ENCODE assay signal across 8 mouse cellular contexts in the genomic region with DNA sequence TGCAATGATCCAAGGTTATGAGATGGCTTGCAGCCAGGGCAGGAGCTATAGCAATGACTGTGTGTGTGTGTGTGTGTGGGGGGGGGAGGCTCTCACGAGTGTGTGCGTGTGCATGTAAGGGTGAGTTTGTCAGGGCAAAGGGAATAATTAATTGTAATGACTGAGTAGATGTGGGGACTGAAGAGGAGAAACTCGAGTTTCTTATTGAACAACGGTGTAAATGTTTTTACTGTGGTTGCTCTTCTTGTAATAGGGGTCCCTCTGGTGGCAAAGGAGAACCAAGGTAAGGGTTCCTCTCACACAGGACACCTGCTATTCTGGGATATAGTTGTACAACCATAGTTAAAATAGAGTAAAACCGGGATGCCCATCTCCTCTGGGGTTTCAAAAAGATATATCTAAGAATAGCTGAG.
A peak's percentile ranks its signal among the peaks of the same experiment; 100 is the strongest.
DNase-seq lines count a peak whose midpoint lies in the region; TF ChIP-seq lines count a peak whose summit lies in the region.

No protein-coding gene starts in this region.

- no peak for TF ChIP-seq EP300 in heart, adult 2 months (IDR thresholded peaks at IDR 0.05; ENCODE audit: insufficient read depth, low read depth, low read length)

- WGBS in heart, adult 2 months = 15% methylated on average over 5 of the region's 5 CpGs

- no peaks in the 10 kb centered on the region for H3K4me1 ChIP-seq in heart, adult 2 months (ENCODE audit: control insufficient read depth, insufficient read depth, low read length)

- H3K36me3 ChIP-seq in heart, adult 2 months (ENCODE audit: control insufficient read depth, insufficient read depth, low read length) = no peaks in the 10 kb centered on the region

- intact Hi-C loops in heart, adult 2 months (cut with DNase I) = loop anchor here (1.0 to 2.0 kb wide), 2 partner anchors 217 to 251 kb away; no protein-coding TSS in a partner anchor

- no peak for TF ChIP-seq POLR2A in heart, adult 2 months (IDR thresholded peaks at IDR 0.05; ENCODE audit: insufficient read depth, low read depth, low read length)

- peak; percentile 78 for TF ChIP-seq CTCF in heart, adult 2 months (IDR thresholded peaks at IDR 0.05)

- no peak overlapping the region for H3K27ac ChIP-seq in heart, adult 2 months

- no peaks in the 10 kb centered on the region for H3K79me2 ChIP-seq in heart, adult 2 months (replicated peaks; ENCODE audit: control insufficient read depth, insufficient read depth, low read length)

- H3K4me3 ChIP-seq in heart, adult 2 months = no peak overlapping the region

- no peak for DNase-seq in heart, adult 2 months
- no peak for DNase-seq in heart, adult 11 months
- DNase-seq in 3T3-L1 (ENCODE audit: low read depth, low spot score) (peak; percentile 70), MEL-GATA-1-ER (ENCODE audit: extremely low read depth, low read depth) (peak; percentile 22)
- peak; percentile 11 for DNase-seq in fibroblast of lung, adult 2 months (ENCODE audit: low read depth)
- peak; percentile 72 for DNase-seq in kidney, adult 9 months
- peak; percentile 54 for DNase-seq in retina, postnatal 1 day
- DNase-seq in frontal cortex, postnatal 14 days (ENCODE audit: low spot score in 2 of 2) = no peak

- no peak overlapping the region for H3K9ac ChIP-seq in heart, adult 2 months (ENCODE audit: low read depth, low read length)

- H3K27me3 ChIP-seq in heart, adult 2 months (ENCODE audit: control insufficient read depth, insufficient read depth, low read length) = no peaks in the 10 kb centered on the region

Comparison
In these comparisons a context has a peak if more than half of its experiments do, and no peak if none do; other contexts are left out.
1. DNase-seq: peak in 3T3-L1 (single experiment), MEL-GATA-1-ER (single experiment), fibroblast of lung, adult 2 months (single experiment), kidney, adult 9 months (single experiment) and retina, postnatal 1 day (single experiment); none in heart, adult 2 months (0 of 2), heart, adult 11 months (single experiment) and frontal cortex, postnatal 14 days (0 of 2).